Mouse (Mus musculus): ENCODE data around the gene Stard9. TPM values are rescaled to one million over a fixed set of nuclear protein-coding genes. Genes with fewer than 3 reads are reported as not detected.

Gene Stard9
- polyA plus RNA-seq, 1 experiment from 2014 or later, result 6.4 TPM

DNA sequence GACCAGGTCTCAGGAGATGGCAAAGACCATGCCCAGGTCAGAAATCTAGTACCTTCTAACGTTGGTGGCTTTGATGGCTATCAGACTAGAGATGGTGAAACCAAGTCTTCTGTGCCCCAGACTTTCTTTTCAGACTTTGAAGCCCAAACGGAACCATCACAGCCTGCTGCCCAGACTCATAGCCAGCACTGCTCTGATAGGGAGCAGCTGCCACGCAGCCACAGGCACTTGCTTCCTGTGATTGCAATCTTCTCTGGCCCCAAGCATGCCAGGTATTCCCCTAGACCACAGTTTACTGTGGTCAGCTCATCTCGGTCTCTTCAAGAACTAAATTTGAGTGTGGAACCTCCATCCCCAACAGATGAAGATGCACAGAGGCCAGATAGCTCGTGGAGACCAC, 73.8 kb downstream of the Stard9 start:
- Histone ChIP-seq H3K27ac (ENCODE audit: low read depth, low read length) (no peak overlapping the region), H3K4me2 (replicated peaks; ENCODE audit: low read depth, low read length) (no peak overlapping the region), H3K4me1 (replicated peaks; ENCODE audit: control insufficient read depth, insufficient read depth, low read length) (no peaks in the 10 kb centered on the region), H3K27me3 (ENCODE audit: control insufficient read depth, insufficient read depth, low read length) (no peaks in the 10 kb centered on the region), H3K9ac (ENCODE audit: low read depth, low read length) (no peak overlapping the region), H3K9me3 (ENCODE audit: control insufficient read depth, low read length) (no peaks in the 10 kb centered on the region), H3K4me3 (ENCODE audit: low read depth, low read length) (no peak overlapping the region), H3K36me3 (ENCODE audit: control insufficient read depth, insufficient read depth, low read length) (peaks cover 2% of the 10 kb centered on the region; the same call in 1 of the 2 replicates)
- DNase-seq (ENCODE audit: low spot score) (no peak), ATAC-seq (ENCODE audit: low FRiP score) (no peak)
- WGBS, result 81% methylated on average over 5 of the region's 5 CpGs

DNA sequence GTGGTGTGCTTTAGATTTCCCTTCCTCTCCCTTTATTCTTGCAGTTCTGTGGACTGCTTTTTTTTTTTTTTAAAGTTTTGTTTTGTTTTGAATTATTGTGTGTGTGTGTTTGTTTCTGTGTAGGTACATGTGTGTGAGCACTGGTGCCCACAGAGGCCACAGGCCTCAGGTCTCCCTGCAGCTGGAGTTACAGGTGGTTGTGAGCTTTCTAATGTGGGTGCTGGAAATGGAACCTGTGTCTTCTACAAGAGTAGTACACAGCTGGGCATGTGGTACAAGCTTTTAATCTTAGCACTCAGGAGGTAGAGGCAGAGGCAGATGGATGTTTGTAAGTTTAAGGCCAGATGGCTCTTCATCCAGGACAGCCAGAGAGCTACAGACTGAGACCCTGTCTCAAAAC, 78.1 kb downstream of the Stard9 start:
- Histone ChIP-seq H3K36me3 (ENCODE audit: control insufficient read depth, insufficient read depth, low read length) (no peaks in the 10 kb centered on the region), H3K27ac (ENCODE audit: low read depth, low read length) (no peak overlapping the region), H3K4me2 (replicated peaks; ENCODE audit: low read depth, low read length) (no peak overlapping the region), H3K9ac (ENCODE audit: low read depth, low read length) (no peak overlapping the region), H3K9me3 (ENCODE audit: control insufficient read depth, low read length) (no peaks in the 10 kb centered on the region), H3K27me3 (ENCODE audit: control insufficient read depth, insufficient read depth, low read length) (no peaks in the 10 kb centered on the region), H3K4me1 (replicated peaks; ENCODE audit: control insufficient read depth, insufficient read depth, low read length) (no peaks in the 10 kb centered on the region), H3K4me3 (ENCODE audit: low read depth, low read length) (no peak overlapping the region)
- DNase-seq (ENCODE audit: low spot score) (no peak), ATAC-seq (ENCODE audit: low FRiP score) (no peak)

DNA sequence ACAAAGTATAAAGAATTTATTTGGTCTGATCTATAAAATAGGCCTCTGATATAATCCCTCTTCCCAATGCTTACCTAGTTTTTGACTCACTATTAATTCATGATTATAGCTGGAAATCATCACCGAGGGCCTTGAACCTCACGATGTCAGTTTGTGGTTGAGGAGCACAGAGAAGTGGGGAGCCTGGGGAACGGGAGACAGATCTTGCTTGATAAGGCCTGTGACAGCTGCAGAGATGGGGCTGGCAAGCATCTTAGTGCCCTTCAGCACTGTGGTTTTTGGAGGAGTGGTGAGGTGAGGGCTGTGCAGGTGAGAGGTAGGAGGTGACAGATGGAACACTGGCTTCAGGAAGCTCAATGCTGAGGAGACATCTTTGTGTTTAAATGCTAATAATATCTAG, 81.2 kb downstream of the Stard9 start:
- ATAC-seq (ENCODE audit: low FRiP score), result no peak
- Histone ChIP-seq H3K27ac (ENCODE audit: low read depth, low read length) (no peak overlapping the region), H3K4me3 (ENCODE audit: low read depth, low read length) (no peak overlapping the region), H3K36me3 (ENCODE audit: control insufficient read depth, insufficient read depth, low read length) (0 out of 2 replicates have a peak, but pooled peaks cover 2% of the 10 kb centered on the region), H3K4me1 (replicated peaks; ENCODE audit: control insufficient read depth, insufficient read depth, low read length) (no peaks in the 10 kb centered on the region), H3K4me2 (replicated peaks; ENCODE audit: low read depth, low read length) (no peak overlapping the region), H3K9me3 (ENCODE audit: control insufficient read depth, low read length) (no peaks in the 10 kb centered on the region), H3K27me3 (ENCODE audit: control insufficient read depth, insufficient read depth, low read length) (no peaks in the 10 kb centered on the region), H3K9ac (ENCODE audit: low read depth, low read length) (no peak overlapping the region)
- DNase-seq (ENCODE audit: low spot score), result no peak
- WGBS, result 96% methylated on average over 3 of the region's 3 CpGs

DNA sequence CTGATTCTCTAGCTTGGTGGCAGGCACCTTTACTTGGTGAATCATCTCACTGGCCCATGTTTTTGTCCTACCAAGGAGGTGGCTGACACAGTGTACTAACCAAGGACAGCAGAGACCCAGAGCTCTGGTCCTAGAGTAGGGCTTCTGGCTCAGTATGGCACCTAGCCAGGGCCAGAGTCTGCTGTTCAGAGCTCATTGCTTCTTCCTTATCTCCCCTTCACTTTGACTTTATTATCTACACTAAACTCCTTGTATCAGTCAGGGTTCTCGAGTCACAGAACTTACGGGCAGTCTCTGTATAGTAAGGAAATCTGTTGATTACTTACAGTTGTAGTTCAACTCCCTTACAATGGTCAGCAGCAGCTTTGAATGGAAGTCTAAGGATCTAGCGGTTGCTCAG, 82.0 kb downstream of the Stard9 start:
- DNase-seq (ENCODE audit: low spot score) (no peak), ATAC-seq (ENCODE audit: low FRiP score) (no peak)
- Histone ChIP-seq H3K4me2 (replicated peaks; ENCODE audit: low read depth, low read length) (no peak overlapping the region), H3K9me3 (ENCODE audit: control insufficient read depth, low read length) (no peaks in the 10 kb centered on the region), H3K4me1 (replicated peaks; ENCODE audit: control insufficient read depth, insufficient read depth, low read length) (no peaks in the 10 kb centered on the region), H3K9ac (ENCODE audit: low read depth, low read length) (no peak overlapping the region), H3K27me3 (ENCODE audit: control insufficient read depth, insufficient read depth, low read length) (no peaks in the 10 kb centered on the region), H3K4me3 (ENCODE audit: low read depth, low read length) (no peak overlapping the region), H3K27ac (ENCODE audit: low read depth, low read length) (no peak overlapping the region), H3K36me3 (ENCODE audit: control insufficient read depth, insufficient read depth, low read length) (0 out of 2 replicates have a peak, but pooled peaks cover 2% of the 10 kb centered on the region)
- WGBS, result 95% methylated on average over 3 of the region's 3 CpGs

DNA sequence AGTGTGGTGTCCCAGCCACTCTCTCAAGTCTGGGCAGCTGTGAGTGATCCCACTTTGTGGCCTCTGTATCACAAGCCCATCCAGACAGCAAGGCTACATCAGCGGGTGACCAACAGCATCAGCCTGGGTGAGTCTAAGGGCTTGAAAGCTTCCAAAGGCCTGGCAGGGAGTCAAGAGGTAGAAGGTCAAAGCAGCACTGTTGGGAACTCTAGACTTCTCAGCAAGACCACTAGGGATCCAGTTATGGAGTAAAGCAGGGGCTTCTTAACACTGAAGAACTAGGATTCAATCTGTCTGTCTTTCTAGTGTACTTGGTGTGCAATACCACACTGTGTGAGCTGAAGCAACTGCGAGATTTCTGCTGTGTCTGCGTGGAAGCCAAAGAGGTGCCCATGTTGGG, 84.5 kb downstream of the Stard9 start:
- Histone ChIP-seq H3K27ac (ENCODE audit: low read depth, low read length) (no peak overlapping the region), H3K4me3 (ENCODE audit: low read depth, low read length) (no peak overlapping the region), H3K27me3 (ENCODE audit: control insufficient read depth, insufficient read depth, low read length) (no peaks in the 10 kb centered on the region), H3K9me3 (ENCODE audit: control insufficient read depth, low read length) (no peaks in the 10 kb centered on the region), H3K4me2 (replicated peaks; ENCODE audit: low read depth, low read length) (no peak overlapping the region), H3K9ac (ENCODE audit: low read depth, low read length) (no peak overlapping the region), H3K36me3 (ENCODE audit: control insufficient read depth, insufficient read depth, low read length) (0 out of 2 replicates have a peak, but pooled peaks cover 4% of the 10 kb centered on the region), H3K4me1 (replicated peaks; ENCODE audit: control insufficient read depth, insufficient read depth, low read length) (no peaks in the 10 kb centered on the region)
- ATAC-seq (ENCODE audit: low FRiP score), result no peak
- no peak for DNase-seq (ENCODE audit: low spot score)
- 91% methylated on average over 3 of the region's 3 CpGs for WGBS

DNA sequence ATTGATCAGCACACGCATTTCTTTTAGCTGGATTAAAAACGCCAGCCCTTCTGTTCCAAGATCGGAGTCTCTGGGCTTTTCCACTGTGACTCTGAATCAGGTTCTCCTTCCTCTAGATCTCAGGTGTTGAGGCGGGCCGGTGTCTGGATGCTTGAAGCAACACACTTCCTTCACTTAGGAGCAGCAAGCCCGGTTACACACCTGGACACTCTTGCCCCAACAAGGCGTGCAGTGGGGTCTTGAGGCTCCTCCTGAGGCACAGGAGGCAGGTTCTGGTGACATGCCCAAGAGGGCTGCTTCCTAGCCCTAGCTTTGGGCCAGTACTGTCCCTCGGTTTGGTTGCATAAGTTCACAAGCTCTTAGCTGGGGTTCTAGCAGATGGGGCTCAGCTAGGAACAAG, 89.6 kb downstream of the Stard9 start:
- H3K4me2 ChIP-seq (replicated peaks; ENCODE audit: low read depth, low read length), result no peak overlapping the region
- DNase-seq (ENCODE audit: low spot score), result no peak
- no peak for ATAC-seq (ENCODE audit: low FRiP score)
- H3K9me3 ChIP-seq (ENCODE audit: control insufficient read depth, low read length), result no peaks in the 10 kb centered on the region
- WGBS, result 97% methylated on average over 8 of the region's 8 CpGs
- H3K27ac ChIP-seq (ENCODE audit: low read depth, low read length), result no peak overlapping the region
- 0 out of 2 replicates have a peak, but pooled peaks cover 13% of the 10 kb centered on the region for H3K36me3 ChIP-seq (ENCODE audit: control insufficient read depth, insufficient read depth, low read length)
- H3K4me3 ChIP-seq (ENCODE audit: low read depth, low read length), result no peak overlapping the region
- no peaks in the 10 kb centered on the region for H3K27me3 ChIP-seq (ENCODE audit: control insufficient read depth, insufficient read depth, low read length)
- no peaks in the 10 kb centered on the region for H3K4me1 ChIP-seq (replicated peaks; ENCODE audit: control insufficient read depth, insufficient read depth, low read length)
- H3K9ac ChIP-seq (ENCODE audit: low read depth, low read length), result no peak overlapping the region

DNA sequence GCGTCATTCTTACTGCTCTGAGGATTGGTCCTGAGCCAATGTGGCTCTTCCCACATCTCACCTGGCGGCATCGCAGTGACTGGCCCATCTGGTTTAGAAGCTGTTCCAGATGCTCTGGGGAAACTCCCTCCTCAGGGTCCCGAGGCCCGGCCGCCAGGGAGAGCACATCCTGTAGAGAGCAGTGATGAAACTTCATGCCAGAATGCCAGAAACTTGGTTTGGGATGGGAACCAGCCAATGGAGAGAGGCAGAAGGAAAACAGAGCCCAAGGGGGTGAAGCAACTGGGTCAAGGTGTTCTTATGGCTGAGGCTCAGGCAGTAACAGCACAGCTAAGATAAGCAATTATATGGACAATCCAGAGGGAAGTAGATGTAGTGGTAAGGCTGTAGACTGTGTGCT, 91.9 kb downstream of the Stard9 start:
- H3K27me3 ChIP-seq (ENCODE audit: control insufficient read depth, insufficient read depth, low read length), result no peaks in the 10 kb centered on the region
- DNase-seq (ENCODE audit: low spot score), result no peak
- 0 out of 2 replicates have a peak, but pooled peaks cover 16% of the 10 kb centered on the region for H3K36me3 ChIP-seq (ENCODE audit: control insufficient read depth, insufficient read depth, low read length)
- no peaks in the 10 kb centered on the region for H3K4me1 ChIP-seq (replicated peaks; ENCODE audit: control insufficient read depth, insufficient read depth, low read length)
- H3K4me2 ChIP-seq (replicated peaks; ENCODE audit: low read depth, low read length), result no peak overlapping the region
- no peaks in the 10 kb centered on the region for H3K9me3 ChIP-seq (ENCODE audit: control insufficient read depth, low read length)
- no peak overlapping the region for H3K4me3 ChIP-seq (ENCODE audit: low read depth, low read length)
- no peak overlapping the region for H3K9ac ChIP-seq (ENCODE audit: low read depth, low read length)
- no peak for ATAC-seq (ENCODE audit: low FRiP score)
- WGBS, result over 99% methylated on average over 6 of the region's 6 CpGs
- no peak overlapping the region for H3K27ac ChIP-seq (ENCODE audit: low read depth, low read length)

DNA sequence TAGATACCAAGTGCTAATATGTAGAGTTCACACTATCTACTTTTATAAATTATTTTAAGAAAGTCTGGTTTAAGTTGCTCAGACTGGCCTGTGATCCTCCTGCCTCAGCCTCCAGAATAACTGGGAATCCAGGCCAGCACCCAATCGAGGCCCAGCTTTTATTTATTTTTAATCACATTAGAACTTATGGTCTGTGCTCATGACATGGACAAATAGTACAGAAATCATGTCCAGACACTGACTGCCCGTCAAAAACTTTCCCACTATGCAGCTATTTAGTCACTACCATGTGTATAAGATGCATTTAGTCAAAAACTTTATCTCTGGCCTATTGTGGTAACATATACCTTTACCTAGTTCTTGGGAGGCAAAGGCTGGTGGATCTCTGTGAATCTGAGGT, 93.0 kb downstream of the Stard9 start:
- Histone ChIP-seq H3K27me3 (ENCODE audit: control insufficient read depth, insufficient read depth, low read length) (no peaks in the 10 kb centered on the region), H3K4me3 (ENCODE audit: low read depth, low read length) (no peak overlapping the region), H3K9me3 (ENCODE audit: control insufficient read depth, low read length) (no peaks in the 10 kb centered on the region), H3K4me2 (replicated peaks; ENCODE audit: low read depth, low read length) (no peak overlapping the region), H3K36me3 (ENCODE audit: control insufficient read depth, insufficient read depth, low read length) (0 out of 2 replicates have a peak, but pooled peaks cover 14% of the 10 kb centered on the region), H3K4me1 (replicated peaks; ENCODE audit: control insufficient read depth, insufficient read depth, low read length) (no peaks in the 10 kb centered on the region), H3K9ac (ENCODE audit: low read depth, low read length) (no peak overlapping the region), H3K27ac (ENCODE audit: low read depth, low read length) (no peak overlapping the region)
- DNase-seq (ENCODE audit: low spot score), result no peak
- 85% methylated on average over 2 of the region's 2 CpGs for WGBS
- no peak for ATAC-seq (ENCODE audit: low FRiP score)

DNA sequence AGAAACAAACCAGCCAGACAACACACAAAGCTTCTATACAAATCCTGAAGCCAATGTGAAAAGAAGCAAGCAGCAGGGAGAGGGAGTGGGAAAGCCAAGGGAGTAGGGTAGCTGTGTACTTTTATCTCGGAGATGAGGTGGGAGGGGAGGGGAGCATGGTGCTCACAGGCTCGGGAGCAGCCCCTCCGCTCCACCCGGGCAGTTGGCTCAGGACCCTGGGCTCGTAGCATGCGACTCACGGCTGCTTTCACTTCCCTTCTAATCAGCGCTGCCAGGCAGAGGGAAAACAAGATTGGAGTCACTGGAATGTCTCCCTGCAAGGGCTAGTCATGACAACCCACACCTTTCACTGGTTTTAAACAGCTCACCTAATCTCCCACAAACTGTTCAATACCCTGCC, 93.6 kb downstream of the Stard9 start:
- 85% methylated on average over 8 of the region's 8 CpGs for whole genome bisulfite sequencing
- ATAC-seq (ENCODE audit: low FRiP score), result no peak
- DNase-seq (ENCODE audit: low spot score), result no peak

More for the DNA sequence above, 93.6 kb downstream of the Stard9 start:
- Histone ChIP-seq H3K27me3 (ENCODE audit: control insufficient read depth, insufficient read depth, low read length) (no peaks in the 10 kb centered on the region), H3K27ac (ENCODE audit: low read depth, low read length) (no peak overlapping the region), H3K4me1 (replicated peaks; ENCODE audit: control insufficient read depth, insufficient read depth, low read length) (no peaks in the 10 kb centered on the region), H3K4me3 (ENCODE audit: low read depth, low read length) (no peak overlapping the region), H3K9ac (ENCODE audit: low read depth, low read length) (no peak overlapping the region), H3K36me3 (ENCODE audit: control insufficient read depth, insufficient read depth, low read length) (0 out of 2 replicates have a peak, but pooled peaks cover 14% of the 10 kb centered on the region), H3K9me3 (ENCODE audit: control insufficient read depth, low read length) (no peaks in the 10 kb centered on the region), H3K4me2 (replicated peaks; ENCODE audit: low read depth, low read length) (no peak overlapping the region)
